Mouse (Mus musculus): ENCODE results near the gene Htra3. TPM values are rescaled to one million over a fixed set of nuclear protein-coding genes. Genes with fewer than 3 reads are reported as not detected.

The Htra3 gene
- polyA plus RNA-seq, 1 experiment from 2014 or later = 39.4 TPM

- ATAC-seq (ENCODE audit: low FRiP score, low TSS enrichment) = no peak
- Histone ChIP-seq H3K27me3 (ENCODE audit: control insufficient read depth, insufficient read depth, low read length) (no peaks in the 10 kb centered on the region), H3K27ac (replicated peaks) (no peak overlapping the region), H3K4me3 (ENCODE audit: low read depth, low read length) (no peak overlapping the region), H3K36me3 (ENCODE audit: control insufficient read depth, insufficient read depth, low read length) (peaks cover 4% of the 10 kb centered on the region), H3K4me2 (replicated peaks; ENCODE audit: low read depth) (no peak overlapping the region), H3K9ac (ENCODE audit: low read length) (no peak overlapping the region), H3K9me3 (ENCODE audit: control insufficient read depth, low read length) (no peaks in the 10 kb centered on the region), H3K4me1 (replicated peaks; ENCODE audit: control insufficient read depth, insufficient read depth) (peaks cover 4% of the 10 kb centered on the region; the same call in 1 of the 2 replicates)
- TF ChIP-seq CTCF (IDR thresholded peaks at IDR 0.05; ENCODE audit: low read depth) (no peak), EP300 (optimal IDR thresholded peaks at IDR 0.05) (no peak)
- no peak for DNase-seq (ENCODE audit: low spot score)
- 86% methylated on average over 2 of the region's 2 CpGs for WGBS
Observed at GRCm38 (mm10) chr5:35609971-35610370, 69.6 kb downstream of the Htra3 start.

GRCm38 (mm10) chr5:35609381-35609780 is 70.2 kb downstream of the Htra3 start:
- no peaks in the 10 kb centered on the region for H3K9me3 ChIP-seq (ENCODE audit: control insufficient read depth, low read length)
- peak; percentile 54 for DNase-seq (ENCODE audit: low spot score)
- TF ChIP-seq EP300 (optimal IDR thresholded peaks at IDR 0.05) = no peak
- no peak for TF ChIP-seq CTCF (IDR thresholded peaks at IDR 0.05; ENCODE audit: low read depth)
- WGBS = 18% methylated on average over 12 of the region's 12 CpGs
- H3K9ac ChIP-seq (ENCODE audit: low read length) = no peak overlapping the region
- peak; percentile 76 for ATAC-seq (ENCODE audit: low FRiP score, low TSS enrichment)
- peaks cover 4% of the 10 kb centered on the region; the same call in 1 of the 2 replicates for H3K4me1 ChIP-seq (replicated peaks; ENCODE audit: control insufficient read depth, insufficient read depth)
- H3K4me3 ChIP-seq (ENCODE audit: low read depth, low read length) = no peak overlapping the region
- no peaks in the 10 kb centered on the region for H3K27me3 ChIP-seq (ENCODE audit: control insufficient read depth, insufficient read depth, low read length)
- H3K27ac ChIP-seq (replicated peaks) = no peak overlapping the region
- no peak overlapping the region for H3K4me2 ChIP-seq (replicated peaks; ENCODE audit: low read depth)
- H3K36me3 ChIP-seq (ENCODE audit: control insufficient read depth, insufficient read depth, low read length) = peaks cover 4% of the 10 kb centered on the region

- 80% methylated on average over 5 of the region's 5 CpGs for WGBS
- Histone ChIP-seq H3K27me3 (ENCODE audit: control insufficient read depth, insufficient read depth, low read length) (no peaks in the 10 kb centered on the region), H3K36me3 (ENCODE audit: control insufficient read depth, insufficient read depth, low read length) (peaks cover 4% of the 10 kb centered on the region), H3K9me3 (ENCODE audit: control insufficient read depth, low read length) (no peaks in the 10 kb centered on the region), H3K4me3 (ENCODE audit: low read depth, low read length) (no peak overlapping the region), H3K9ac (ENCODE audit: low read length) (no peak overlapping the region), H3K4me2 (replicated peaks; ENCODE audit: low read depth) (no peak overlapping the region), H3K27ac (replicated peaks) (no peak overlapping the region), H3K4me1 (replicated peaks; ENCODE audit: control insufficient read depth, insufficient read depth) (peaks cover 4% of the 10 kb centered on the region; the same call in 1 of the 2 replicates)
- no peak for TF ChIP-seq CTCF (IDR thresholded peaks at IDR 0.05; ENCODE audit: low read depth)
- TF ChIP-seq EP300 (optimal IDR thresholded peaks at IDR 0.05) = no peak
- ATAC-seq (ENCODE audit: low FRiP score, low TSS enrichment) = no peak
- DNase-seq (ENCODE audit: low spot score) = no peak
Observed at GRCm38 (mm10) chr5:35608559-35608958, 71.0 kb downstream of the Htra3 start.

GRCm38 (mm10) chr5:35607784-35608183 is 71.8 kb downstream of the Htra3 start:
- Histone ChIP-seq H3K27ac (replicated peaks) (no peak overlapping the region), H3K4me3 (ENCODE audit: low read depth, low read length) (no peak overlapping the region), H3K9ac (ENCODE audit: low read length) (no peak overlapping the region), H3K27me3 (ENCODE audit: control insufficient read depth, insufficient read depth, low read length) (no peaks in the 10 kb centered on the region), H3K4me1 (replicated peaks; ENCODE audit: control insufficient read depth, insufficient read depth) (peaks cover 4% of the 10 kb centered on the region; the same call in 1 of the 2 replicates), H3K9me3 (ENCODE audit: control insufficient read depth, low read length) (no peaks in the 10 kb centered on the region), H3K4me2 (replicated peaks; ENCODE audit: low read depth) (no peak overlapping the region), H3K36me3 (ENCODE audit: control insufficient read depth, insufficient read depth, low read length) (peaks cover 4% of the 10 kb centered on the region)
- TF ChIP-seq EP300 (optimal IDR thresholded peaks at IDR 0.05) (no peak), CTCF (IDR thresholded peaks at IDR 0.05; ENCODE audit: low read depth) (no peak)
- DNase-seq (ENCODE audit: low spot score) (no peak), ATAC-seq (ENCODE audit: low FRiP score, low TSS enrichment) (peak; percentile 58; the same call in 1 of the 2 replicates)
- 66% methylated on average over 6 of the region's 7 CpGs for WGBS

GRCm38 (mm10) chr5:35606800-35607199 is 72.8 kb downstream of the Htra3 start:
- Histone ChIP-seq H3K4me2 (replicated peaks; ENCODE audit: low read depth) (no peak overlapping the region), H3K9me3 (ENCODE audit: control insufficient read depth, low read length) (no peaks in the 10 kb centered on the region), H3K36me3 (ENCODE audit: control insufficient read depth, insufficient read depth, low read length) (peaks cover 13% of the 10 kb centered on the region), H3K4me1 (replicated peaks; ENCODE audit: control insufficient read depth, insufficient read depth) (peaks cover 4% of the 10 kb centered on the region; the same call in 1 of the 2 replicates), H3K27me3 (ENCODE audit: control insufficient read depth, insufficient read depth, low read length) (no peaks in the 10 kb centered on the region), H3K27ac (replicated peaks) (no peak overlapping the region), H3K4me3 (ENCODE audit: low read depth, low read length) (no peak overlapping the region), H3K9ac (ENCODE audit: low read length) (no peak overlapping the region)
- ATAC-seq (ENCODE audit: low FRiP score, low TSS enrichment) (no peak), DNase-seq (ENCODE audit: low spot score) (no peak)
- TF ChIP-seq CTCF (IDR thresholded peaks at IDR 0.05; ENCODE audit: low read depth) (no peak), EP300 (optimal IDR thresholded peaks at IDR 0.05) (no peak)
- WGBS = 89% methylated on average over 7 of the region's 7 CpGs

GRCm38 (mm10) chr5:35605355-35605754 is 74.2 kb downstream of the Htra3 start:
- Histone ChIP-seq H3K27ac (replicated peaks) (no peak overlapping the region), H3K27me3 (ENCODE audit: control insufficient read depth, insufficient read depth, low read length) (no peaks in the 10 kb centered on the region), H3K9me3 (ENCODE audit: control insufficient read depth, low read length) (no peaks in the 10 kb centered on the region), H3K9ac (ENCODE audit: low read length) (no peak overlapping the region), H3K4me1 (replicated peaks; ENCODE audit: control insufficient read depth, insufficient read depth) (peaks cover 4% of the 10 kb centered on the region; the same call in 1 of the 2 replicates), H3K36me3 (ENCODE audit: control insufficient read depth, insufficient read depth, low read length) (peaks cover 13% of the 10 kb centered on the region), H3K4me3 (ENCODE audit: low read depth, low read length) (no peak overlapping the region), H3K4me2 (replicated peaks; ENCODE audit: low read depth) (no peak overlapping the region)
- 81% methylated on average over 7 of the region's 7 CpGs for WGBS
- no peak for TF ChIP-seq EP300 (optimal IDR thresholded peaks at IDR 0.05)
- TF ChIP-seq CTCF (IDR thresholded peaks at IDR 0.05; ENCODE audit: low read depth) = no peak
- ATAC-seq (ENCODE audit: low FRiP score, low TSS enrichment) = no peak
- no peak for DNase-seq (ENCODE audit: low spot score)

Other genes with a start within 250 kb of the Htra3 start
- 10.5 and 11.0 TPM in 2 replicates for gene Cpz, start 154.1 kb downstream of the Htra3 start, polyA plus RNA-seq (2015; fragmentation: Nextera tagmentation; extraction: Ambion mirVana)
- gene Trmt44, start 104.7 kb downstream of the Htra3 start, polyA plus RNA-seq (2015; fragmentation: Nextera tagmentation; extraction: Ambion mirVana) = 2.9 and 3.2 TPM in 2 replicates
- gene Acox3, start 96.7 kb downstream of the Htra3 start, polyA plus RNA-seq (2015; fragmentation: Nextera tagmentation; extraction: Ambion mirVana) = 9.0 and 9.6 TPM in 2 replicates
- gene Sh3tc1, start 60.2 kb upstream of the Htra3 start, polyA plus RNA-seq (2015; fragmentation: Nextera tagmentation; extraction: Ambion mirVana) = 2.8 and 3.2 TPM in 2 replicates
- gene Ablim2, start 78.1 kb upstream of the Htra3 start, polyA plus RNA-seq (2015; fragmentation: Nextera tagmentation; extraction: Ambion mirVana) = 1.3 and 1.5 TPM in 2 replicates
- gene Afap1, start 213.5 kb upstream of the Htra3 start, polyA plus RNA-seq (2015; fragmentation: Nextera tagmentation; extraction: Ambion mirVana) = 9.3 and 9.4 TPM in 2 replicates